Mouse (Mus musculus) megakaryocyte, embryonic 14.5 days (primary cell): ENCODE measurements around the gene Nicn1. TPM values are rescaled to one million over a fixed set of nuclear protein-coding genes. Genes with fewer than 3 reads are reported as not detected.

Source experiments
- H3K27me3 ChIP-seq: replicated peaks from 2 replicates; pipeline ENCODE3; 2012; ENCODE audit warnings: inconsistent platforms
- H3K36me3 ChIP-seq: replicated peaks from 2 replicates; pipeline ENCODE3; 2012; ENCODE audit warnings: low read length, inconsistent platforms, mixed read lengths
- H3K4me1 ChIP-seq: 2 replicates; pipeline ENCODE4 v1.6.1; 2012; ENCODE audit warnings: inconsistent platforms
- H3K4me3 ChIP-seq: replicated peaks from 2 replicates; pipeline ENCODE3; 2012; ENCODE audit warnings: moderate library complexity, mild to moderate bottlenecking, inconsistent platforms
- H3K9me3 ChIP-seq: 2 replicates; pipeline ENCODE4 v1.6.1; 2012; ENCODE audit warnings: inconsistent platforms
- FLI1 ChIP-seq: IDR thresholded peaks from 2 replicates; pipeline ENCODE4 v1.6.1; 2012; ENCODE audit warnings: low read length, inconsistent platforms, mixed read lengths
- GATA1 ChIP-seq: IDR thresholded peaks from 3 replicates; pipeline ENCODE4 v1.6.1; 2012; ENCODE audit warnings: mixed read lengths, low read length, inconsistent platforms, borderline replicate concordance
- polyA plus RNA-seq: library from polyadenylated mRNA; stranded (reverse); fragments of >175 nt; gene quantifications from 2 replicates; pipeline ENCODE4 v1.2.3, GENCODE M21; 2012; ENCODE audit warnings: low replicate concordance; ENCODE audit not compliant: insufficient read depth

Gene Nicn1
- polyA plus RNA-seq, 1 experiment = not detected

DNA sequence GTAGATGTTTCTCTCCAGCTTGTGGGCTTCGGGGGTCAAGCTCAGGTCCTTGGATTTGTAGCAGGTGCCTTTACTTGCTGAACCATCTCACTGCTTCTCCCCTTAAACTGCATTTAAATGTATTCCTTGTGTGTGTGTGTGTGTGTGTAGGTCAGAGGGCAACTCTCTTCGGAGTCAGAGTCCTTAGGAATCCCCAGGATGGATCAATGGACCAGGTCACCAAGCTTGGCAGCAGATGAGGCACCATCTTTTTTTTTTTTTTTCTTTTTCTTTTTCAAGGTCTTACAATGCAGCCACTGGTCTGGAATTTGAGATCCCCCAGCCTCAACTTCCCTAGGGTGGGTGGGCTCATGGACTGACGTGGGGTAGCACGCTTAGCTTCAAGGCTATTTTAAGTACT is 54.2 kb downstream of the Nicn1 start:
- no peak for TF ChIP-seq GATA1
- TF ChIP-seq FLI1 = no peak
- no peak overlapping the region for H3K4me3 ChIP-seq
- H3K36me3 ChIP-seq = peaks cover 12% of the 10 kb centered on the region
- H3K27me3 ChIP-seq = no peaks in the 10 kb centered on the region
- H3K9me3 ChIP-seq = no peaks in the 10 kb centered on the region
- H3K4me1 ChIP-seq = peaks cover 79% of the 10 kb centered on the region

Other genes with a start within 250 kb of the Nicn1 start
- 2.6 and 30.7 TPM in 2 replicates for gene Gmppb, start 241.2 kb upstream of the Nicn1 start, polyA plus RNA-seq
- gene Amigo3, start 237.3 kb upstream of the Nicn1 start, polyA plus RNA-seq = 0.65 and 1.0 TPM in 2 replicates
- gene Mst1, start 210.0 kb upstream of the Nicn1 start, polyA plus RNA-seq = 0.17 TPM in 1 of 2 replicates, not detected in the other
- 51.9 and 73.7 TPM in 2 replicates for gene Rnf123, start 207.1 kb upstream of the Nicn1 start, polyA plus RNA-seq
- 13.0 and 26.5 TPM in 2 replicates for gene Apeh, start 195.8 kb upstream of the Nicn1 start, polyA plus RNA-seq
- gene Bsn, start 100.0 kb upstream of the Nicn1 start, polyA plus RNA-seq = 0.26 and 0.83 TPM in 2 replicates
- gene Dag1, start 26.5 kb upstream of the Nicn1 start, polyA plus RNA-seq = 10.0 and 15.2 TPM in 2 replicates
- gene Amt, start 6.4 kb downstream of the Nicn1 start, polyA plus RNA-seq = 1.9 TPM in 1 of 2 replicates, not detected in the other
- 83.3 and 92.2 TPM in 2 replicates for gene Rhoa, start 15.7 kb downstream of the Nicn1 start, polyA plus RNA-seq
- gene Tcta, start 15.7 kb downstream of the Nicn1 start, polyA plus RNA-seq = 5.1 and 6.8 TPM in 2 replicates
- gene Gpx1, start 48.5 kb downstream of the Nicn1 start, polyA plus RNA-seq = 49.9 and 236 TPM in 2 replicates
- 63.2 and 114 TPM in 2 replicates for gene Usp4, start 57.4 kb downstream of the Nicn1 start, polyA plus RNA-seq
- 0.30 TPM in 1 of 2 replicates, not detected in the other for gene 1700102P08Rik, start 102.4 kb downstream of the Nicn1 start, polyA plus RNA-seq
- not detected in 2 replicates for gene Ccdc36, start 138.1 kb downstream of the Nicn1 start, polyA plus RNA-seq
- not detected in 2 replicates for gene BC048562, start 146.1 kb downstream of the Nicn1 start, polyA plus RNA-seq
- 16.0 and 16.9 TPM in 2 replicates for gene Ccdc71, start 170.1 kb downstream of the Nicn1 start, polyA plus RNA-seq
- gene Klhdc8b, start 171.2 kb downstream of the Nicn1 start, polyA plus RNA-seq = 3.8 and 6.5 TPM in 2 replicates
- 0.04 TPM in 1 of 2 replicates, not detected in the other for gene Lamb2, start 189.3 kb downstream of the Nicn1 start, polyA plus RNA-seq
- gene Usp19, start 200.2 kb downstream of the Nicn1 start, polyA plus RNA-seq = 61.5 and 104 TPM in 2 replicates
- gene Qars, start 217.3 kb downstream of the Nicn1 start, polyA plus RNA-seq = 6.5 and 33.3 TPM in 2 replicates
- 22.0 and 38.5 TPM in 2 replicates for gene Qrich1, start 226.4 kb downstream of the Nicn1 start, polyA plus RNA-seq